Mouse (Mus musculus): Measurements from ENCODE around the gene Slc6a16. TPM values are rescaled to one million over a fixed set of nuclear protein-coding genes. Genes with fewer than 3 reads are reported as not detected.
A peak's percentile ranks its signal among the peaks of the same experiment; 100 is the strongest.

The Slc6a16 gene
- total RNA-seq, 2 experiments from 2014 or later, result 1.9 to 2.4 TPM

GRCm38 (mm10) chr7:45304869-45305268, 64.0 kb downstream of the Slc6a16 start:
- H3K27ac ChIP-seq, result no peak overlapping the region
- no peak for TF ChIP-seq CTCF (IDR thresholded peaks at IDR 0.05)
- H3K4me3 ChIP-seq, result 0 out of 2 replicates have a peak overlapping the region, but pooled peaks have one; percentile 5
- intact Hi-C loops (cut with DNase I), result loop anchor here (5.0 kb wide), 2 partner anchors 57 to 92 kb away; partner anchors contain the start of gene Snrnp70
- no peak for DNase-seq (ENCODE audit: extremely low spot score in 1 of 2, low spot score in 2 of 2)

DNA sequence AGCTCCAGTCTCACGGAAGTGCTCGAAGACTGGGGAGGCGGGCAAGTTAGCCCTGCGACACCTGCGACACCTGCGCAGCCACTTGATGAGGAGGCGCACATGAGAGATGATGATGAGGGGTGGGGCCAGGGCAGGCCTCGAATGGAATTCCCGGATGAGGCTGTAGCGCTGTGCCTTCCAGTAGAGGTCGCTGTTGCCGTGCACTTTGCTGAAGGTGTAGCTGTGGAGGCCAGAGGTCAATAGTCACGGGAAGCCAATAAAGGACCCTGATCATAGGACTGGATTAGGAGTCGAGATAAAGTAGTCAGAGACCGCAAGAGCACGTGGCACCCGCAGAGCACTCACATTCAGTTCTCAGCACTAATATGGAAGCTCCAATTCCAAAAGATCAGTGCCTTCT, 64.4 kb downstream of the Slc6a16 start:
- DNase-seq (ENCODE audit: extremely low spot score in 1 of 2, low spot score in 2 of 2), result peak; percentile 69 to 71
- peak; percentile 74 for TF ChIP-seq CTCF (IDR thresholded peaks at IDR 0.05)
- intact Hi-C loops (cut with DNase I), result loop anchor here (5.0 kb wide), 2 partner anchors 57 to 92 kb away; partner anchors contain the start of gene Snrnp70
- Histone ChIP-seq H3K27ac (no peak overlapping the region), H3K4me3 (no peak overlapping the region)

GRCm38 (mm10) chr7:45308551-45309240, 67.8 kb downstream of the Slc6a16 start:
- intact Hi-C loops (cut with DNase I), result loop anchor here (5.0 kb wide), 2 partner anchors 54 to 89 kb away; partner anchors contain the start of gene Snrnp70
- Histone ChIP-seq H3K27ac (no peak overlapping the region), H3K4me3 (no peak overlapping the region)
- no peak for TF ChIP-seq CTCF (IDR thresholded peaks at IDR 0.05)
- DNase-seq (ENCODE audit: extremely low spot score in 1 of 2, low spot score in 2 of 2), result no peak

DNA sequence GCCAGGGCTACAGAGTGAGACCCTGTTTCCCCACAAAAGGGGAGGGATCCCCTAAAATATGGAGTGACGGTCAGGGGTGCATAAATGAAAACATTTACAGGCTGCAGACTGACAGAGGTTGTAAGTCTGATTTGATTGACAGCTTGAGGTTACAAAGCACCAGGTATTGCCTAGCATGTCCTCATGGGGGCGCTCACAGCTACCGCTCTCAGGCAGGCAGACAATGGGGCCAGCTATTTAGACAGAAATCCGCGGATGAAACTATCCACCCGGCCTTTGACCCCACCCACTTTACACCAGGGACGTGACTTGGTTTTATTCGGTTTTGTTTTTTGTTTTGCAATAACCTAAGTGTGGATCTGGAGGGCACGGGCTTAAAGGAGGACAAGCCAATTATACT, 68.6 kb downstream of the Slc6a16 start:
- Histone ChIP-seq H3K4me3 (no peak overlapping the region), H3K27ac (no peak overlapping the region)
- intact Hi-C loops (cut with DNase I), result loop anchor here (5.0 kb wide), 2 partner anchors 53 to 88 kb away; partner anchors contain the start of gene Snrnp70
- peak; percentile 67 for TF ChIP-seq CTCF (IDR thresholded peaks at IDR 0.05)
- DNase-seq (ENCODE audit: extremely low spot score in 1 of 2, low spot score in 2 of 2), result no peak

- H3K4me3 ChIP-seq, result no peak overlapping the region
- no peak for TF ChIP-seq CTCF (IDR thresholded peaks at IDR 0.05)
- intact Hi-C loops (cut with DNase I), result no loop called here
Observed at GRCm38 (mm10) chr7:45312023-45312422, 71.1 kb downstream of the Slc6a16 start.

GRCm38 (mm10) chr7:45312686-45313453, 72.0 kb downstream of the Slc6a16 start:
- no peak for TF ChIP-seq CTCF (IDR thresholded peaks at IDR 0.05)
- no peak for DNase-seq (ENCODE audit: extremely low spot score in 1 of 2, low spot score in 2 of 2)
- intact Hi-C loops (cut with DNase I), result no loop called here
- Histone ChIP-seq H3K27ac (no peak overlapping the region; the same call in 1 of the 2 replicates), H3K4me3 (no peak overlapping the region)

More at GRCm38 (mm10) chr7:45312023-45312422, 71.1 kb downstream of the Slc6a16 start:
- H3K27ac ChIP-seq, result no peak overlapping the region
- DNase-seq (ENCODE audit: extremely low spot score in 1 of 2, low spot score in 2 of 2), result no peak

GRCm38 (mm10) chr7:45313495-45313894, 72.6 kb downstream of the Slc6a16 start:
- DNase-seq (ENCODE audit: extremely low spot score in 1 of 2, low spot score in 2 of 2), result no peak

GRCm38 (mm10) chr7:45315182-45315701, 74.4 kb downstream of the Slc6a16 start:
- intact Hi-C loops (cut with DNase I), result no loop called here
- peak in 1 of 2 experiments; percentile 42 for DNase-seq (ENCODE audit: extremely low spot score in 1 of 2, low spot score in 2 of 2)
- Histone ChIP-seq H3K4me3 (no peak overlapping the region), H3K27ac (peak overlapping the region; percentile 69; the same call in 1 of the 2 replicates)
- no peak for TF ChIP-seq CTCF (IDR thresholded peaks at IDR 0.05)

More at GRCm38 (mm10) chr7:45313495-45313894, 72.6 kb downstream of the Slc6a16 start:
- TF ChIP-seq CTCF (IDR thresholded peaks at IDR 0.05), result no peak
- Histone ChIP-seq H3K4me3 (no peak overlapping the region), H3K27ac (no peak overlapping the region)
- intact Hi-C loops (cut with DNase I), result no loop called here

DNA sequence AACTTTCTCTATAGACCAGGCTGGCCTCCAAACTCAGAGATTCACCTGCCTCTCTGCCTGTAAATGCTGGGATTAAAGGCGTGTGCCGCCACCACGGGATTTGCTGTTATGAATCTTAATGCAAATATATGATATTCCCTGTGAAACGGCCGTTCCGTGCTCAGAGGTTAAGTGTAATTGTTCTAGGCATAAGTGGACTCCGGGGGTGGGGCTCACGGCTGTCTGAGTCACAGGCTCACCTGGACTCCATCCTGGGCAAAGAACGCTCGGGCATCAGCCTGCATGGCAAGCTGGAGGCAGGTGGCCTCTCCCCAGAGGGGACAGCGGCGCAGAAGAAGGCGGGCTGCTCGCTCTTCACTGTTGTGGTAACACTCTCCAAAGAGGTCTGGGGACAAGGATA, 75.7 kb downstream of the Slc6a16 start:
- intact Hi-C loops (cut with DNase I), result no loop called here
- Histone ChIP-seq H3K27ac (peak overlapping the region; percentile 6; the same call in 1 of the 2 replicates), H3K4me3 (no peak overlapping the region)
- TF ChIP-seq CTCF (IDR thresholded peaks at IDR 0.05), result no peak
- DNase-seq (ENCODE audit: extremely low spot score in 1 of 2, low spot score in 2 of 2), result no peak

- intact Hi-C loops (cut with DNase I), result no loop called here
- H3K4me3 ChIP-seq, result no peak overlapping the region
- H3K27ac ChIP-seq, result no peak overlapping the region
Observed at GRCm38 (mm10) chr7:45322245-45322644, 81.4 kb downstream of the Slc6a16 start.

More at GRCm38 (mm10) chr7:45322245-45322644, 81.4 kb downstream of the Slc6a16 start:
- TF ChIP-seq CTCF (IDR thresholded peaks at IDR 0.05), result no peak
- DNase-seq (ENCODE audit: extremely low spot score in 1 of 2, low spot score in 2 of 2), result no peak

Other genes with a start within 250 kb of the Slc6a16 start
- 10 to 100 TPM; 36.4 to 36.9 TPM for gene Irf3, start 243.4 kb upstream of the Slc6a16 start, total RNA-seq (2021)
- 1 to 10 TPM; 3.0 to 3.8 TPM for gene Bcl2l12, start 242.4 kb upstream of the Slc6a16 start, total RNA-seq (2021)
- 100 to 1,000 TPM; 170 to 181 TPM for gene Scaf1, start 224.7 kb upstream of the Slc6a16 start, total RNA-seq (2021)
- 10 to 100 TPM; 11.8 to 12.2 TPM for gene Rras, start 223.1 kb upstream of the Slc6a16 start, total RNA-seq (2021)
- 10 to 100 TPM; 70.0 to 73.4 TPM for gene Prr12, start 188.2 kb upstream of the Slc6a16 start, total RNA-seq (2021)
- gene Nosip, start 178.7 kb upstream of the Slc6a16 start, total RNA-seq (2021), result 10 to 100 TPM; 53.6 to 55.6 TPM
- 10 to 100 TPM in 1 of 2 experiments, 1 to 10 TPM in 1; 9.0 to 10.4 TPM for gene Prrg2, start 178.4 kb upstream of the Slc6a16 start, total RNA-seq (2021)
- gene Rcn3, start 148.9 kb upstream of the Slc6a16 start, total RNA-seq (2021), result 1 to 10 TPM; 4.9 to 5.6 TPM
- gene Fcgrt, start 137.2 kb upstream of the Slc6a16 start, total RNA-seq (2021), result 10 to 100 TPM; 16.7 to 23.4 TPM
- gene Rps11, start 116.6 kb upstream of the Slc6a16 start, total RNA-seq (2021), result 100 to 1,000 TPM; 421 to 444 TPM
- gene Rpl13a, start 112.3 kb upstream of the Slc6a16 start, total RNA-seq (2021), result 100 to 1,000 TPM; 695 to 716 TPM
- gene Gm45713, start 104.9 kb upstream of the Slc6a16 start, total RNA-seq (2021), result not detected
- 1 to 10 TPM; 6.7 to 8.8 TPM for gene Flt3l, start 104.7 kb upstream of the Slc6a16 start, total RNA-seq (2021)
- 10 to 100 TPM; 47.6 to 48.4 TPM for gene Pih1d1, start 86.8 kb upstream of the Slc6a16 start, total RNA-seq (2021)
- 10 to 100 TPM; 15.9 to 23.1 TPM for gene Aldh16a1, start 86.5 kb upstream of the Slc6a16 start, total RNA-seq (2021)
- 1,000 to 10,000 TPM; 1,255 to 1,327 TPM for gene Slc17a7, start 77.1 kb upstream of the Slc6a16 start, total RNA-seq (2021)
- gene Gfy, start 61.5 kb upstream of the Slc6a16 start, total RNA-seq (2021), result under 1 TPM in 1 of 2 experiments, not detected in 1; 0.29 TPM
- not detected for gene Pth2, start 60.1 kb upstream of the Slc6a16 start, total RNA-seq (2021)
- 1 to 10 TPM; 6.7 to 7.5 TPM for gene Ccdc155, start 36.2 kb upstream of the Slc6a16 start, total RNA-seq (2021)
- gene Dkkl1, start 28.9 kb upstream of the Slc6a16 start, total RNA-seq (2021), result 10 to 100 TPM; 32.4 to 33.5 TPM
- gene Tead2, start 25.3 kb upstream of the Slc6a16 start, total RNA-seq (2021), result 1 to 10 TPM; 3.9 to 4.1 TPM
- 1 to 10 TPM; 4.2 to 5.4 TPM for gene Cd37, start 2.0 kb upstream of the Slc6a16 start, total RNA-seq (2021)
- gene Slc6a21, start 36.4 kb downstream of the Slc6a16 start, total RNA-seq (2021), result under 1 TPM in 1 of 2 experiments, not detected in 1; 0.23 TPM
- gene Trpm4, start 92.7 kb downstream of the Slc6a16 start, total RNA-seq (2021), result 10 to 100 TPM; 18.5 to 24.6 TPM
- under 1 TPM; 0.23 to 0.61 TPM for gene Hrc, start 94.2 kb downstream of the Slc6a16 start, total RNA-seq (2021)
- gene Ppfia3, start 125.9 kb downstream of the Slc6a16 start, total RNA-seq (2021), result 100 to 1,000 TPM; 156 to 159 TPM
- gene Lin7b, start 129.5 kb downstream of the Slc6a16 start, total RNA-seq (2021), result 100 to 1,000 TPM; 156 to 178 TPM
- 100 to 1,000 TPM; 428 to 429 TPM for gene Snrnp70, start 154.7 kb downstream of the Slc6a16 start, total RNA-seq (2021)
- gene Kcna7, start 164.6 kb downstream of the Slc6a16 start, total RNA-seq (2021), result not detected
- gene Ntf5, start 172.6 kb downstream of the Slc6a16 start, total RNA-seq (2021), result not detected
- gene Lhb, start 179.7 kb downstream of the Slc6a16 start, total RNA-seq (2021), result not detected
- 10 to 100 TPM; 18.2 to 19.2 TPM for gene Gys1, start 193.8 kb downstream of the Slc6a16 start, total RNA-seq (2021)
- gene Ruvbl2, start 197.0 kb downstream of the Slc6a16 start, total RNA-seq (2021), result 10 to 100 TPM; 34.4 to 39.9 TPM
- gene Ftl1, start 218.8 kb downstream of the Slc6a16 start, total RNA-seq (2021), result 100 to 1,000 TPM; 200 to 208 TPM
- 10 to 100 TPM; 66.9 to 67.4 TPM for gene Bax, start 225.8 kb downstream of the Slc6a16 start, total RNA-seq (2021)
- under 1 TPM in 1 of 2 experiments, not detected in 1; 0.30 TPM for gene Tulp2, start 240.8 kb downstream of the Slc6a16 start, total RNA-seq (2021)
- 1 to 10 TPM; 1.5 to 2.0 TPM for gene Gm45808, start 245.7 kb downstream of the Slc6a16 start, total RNA-seq (2021)
- gene Dhdh, start 247.7 kb downstream of the Slc6a16 start, total RNA-seq (2021), result 1 to 10 TPM; 3.7 to 4.8 TPM